Mouse (Mus musculus): ENCODE measurements around the gene Gm37240.

Gene Gm37240

GRCm38 (mm10) chr3:84715073-84715768 is 1172.1 kb downstream of the Gm37240 start:
- no peak for DNase-seq (ENCODE audit: low read depth, low spot score)

GRCm38 (mm10) chr3:84712941-84713340 is 1174.4 kb downstream of the Gm37240 start:
- no peak for DNase-seq (ENCODE audit: low read depth, low spot score)

- DNase-seq (ENCODE audit: low read depth, low spot score): no peak
These were observed 1176.6 kb downstream of the Gm37240 start for GRCm38 (mm10) chr3:84710723-84711122.

- DNase-seq (ENCODE audit: low read depth, low spot score): no peak
These were observed 1177.4 kb downstream of the Gm37240 start for GRCm38 (mm10) chr3:84709967-84710366.

GRCm38 (mm10) chr3:84709100-84709499 is 1178.2 kb downstream of the Gm37240 start:
- no peak for DNase-seq (ENCODE audit: low read depth, low spot score)

- no peak for DNase-seq (ENCODE audit: low read depth, low spot score)
These were observed 1178.8 kb downstream of the Gm37240 start for GRCm38 (mm10) chr3:84708469-84708868.

GRCm38 (mm10) chr3:84705224-84705623 is 1182.1 kb downstream of the Gm37240 start:
- DNase-seq (ENCODE audit: low read depth, low spot score): no peak

GRCm38 (mm10) chr3:84703083-84703810 is 1184.1 kb downstream of the Gm37240 start:
- no peak for DNase-seq (ENCODE audit: low read depth, low spot score)

- no peak for DNase-seq (ENCODE audit: low read depth, low spot score)
These were observed 1185.4 kb downstream of the Gm37240 start for GRCm38 (mm10) chr3:84701964-84702363.

- DNase-seq (ENCODE audit: low read depth, low spot score): no peak
These were observed 1185.8 kb downstream of the Gm37240 start for GRCm38 (mm10) chr3:84701509-84701908.

- no peak for DNase-seq (ENCODE audit: low read depth, low spot score)
These were observed 1190.8 kb downstream of the Gm37240 start for GRCm38 (mm10) chr3:84696428-84696917.

GRCm38 (mm10) chr3:84695867-84696361 is 1191.4 kb downstream of the Gm37240 start:
- no peak for DNase-seq (ENCODE audit: low read depth, low spot score)

- no peak for DNase-seq (ENCODE audit: low read depth, low spot score)
These were observed 1191.9 kb downstream of the Gm37240 start for GRCm38 (mm10) chr3:84695418-84695817.

GRCm38 (mm10) chr3:84693886-84694285 is 1193.4 kb downstream of the Gm37240 start:
- DNase-seq (ENCODE audit: low read depth, low spot score): no peak

GRCm38 (mm10) chr3:84692647-84693199 is 1194.6 kb downstream of the Gm37240 start:
- no peak for DNase-seq (ENCODE audit: low read depth, low spot score)

- DNase-seq (ENCODE audit: low read depth, low spot score): no peak
These were observed 1197.1 kb downstream of the Gm37240 start for GRCm38 (mm10) chr3:84690091-84690771.

GRCm38 (mm10) chr3:84689656-84690055 is 1197.7 kb downstream of the Gm37240 start:
- DNase-seq (ENCODE audit: low read depth, low spot score): no peak

GRCm38 (mm10) chr3:84688176-84688575 is 1199.1 kb downstream of the Gm37240 start:
- DNase-seq (ENCODE audit: low read depth, low spot score): no peak

GRCm38 (mm10) chr3:84687488-84687846 is 1199.9 kb downstream of the Gm37240 start:
- DNase-seq (ENCODE audit: low read depth, low spot score): no peak

- no peak for DNase-seq (ENCODE audit: low read depth, low spot score)
These were observed 1200.4 kb downstream of the Gm37240 start for GRCm38 (mm10) chr3:84686799-84687487.

- DNase-seq (ENCODE audit: low read depth, low spot score): no peak
These were observed 1201.0 kb downstream of the Gm37240 start for GRCm38 (mm10) chr3:84686294-84686672.

Data from retina, adult 2 months (tissue).